Mouse (Mus musculus) embryonic facial prominence, embryonic 10.5 days (tissue): ENCODE results near the gene Gm11037. TPM values are rescaled to one million over a fixed set of nuclear protein-coding genes. Genes with fewer than 3 reads are reported as not detected.
A peak's percentile ranks its signal among the peaks of the same experiment; 100 is the strongest.

Experiments used
- DNase-seq: peaks from one replicate; pipeline ENCODE4 v3.0.0-alpha.2; 2017; ENCODE audit warnings: low spot score
- H3K27ac ChIP-seq: fragments of 300-500 bp; sonication (generic); replicated peaks from 2 replicates; pipeline ENCODE4 v1.5.1; 2016; ENCODE audit warnings: mild to moderate bottlenecking
- H3K27me3 ChIP-seq: fragments of 300-500 bp; sonication (generic); replicated peaks from 2 replicates; pipeline ENCODE4 v1.6.1; 2016; ENCODE audit warnings: low read depth, mild to moderate bottlenecking; ENCODE audit not compliant: poor library complexity, severe bottlenecking
- H3K36me3 ChIP-seq: fragments of 300-500 bp; sonication (generic); replicated peaks from 2 replicates; pipeline ENCODE4 v1.6.1; 2016; ENCODE audit warnings: mild to moderate bottlenecking, moderate library complexity
- H3K4me1 ChIP-seq: fragments of 300-500 bp; sonication (generic); 2 replicates; pipeline ENCODE4 v1.6.1; 2016
- H3K4me3 ChIP-seq: fragments of 300-500 bp; sonication (generic); 2 replicates; pipeline ENCODE4 v1.5.1; 2016; ENCODE audit warnings: mild to moderate bottlenecking, moderate library complexity
- H3K9me3 ChIP-seq: fragments of 300-500 bp; sonication (generic); 2 replicates; pipeline ENCODE4 v1.6.1; 2016; ENCODE audit warnings: mild to moderate bottlenecking
- WGBS: fragments of 180-500 bp; shearing (Covaris S2); methylation state at CpG from one replicate; pipeline ENCODE4 v1.1.7; 2016; 5-methylcytosine and 5-hydroxymethylcytosine counted together
- polyA plus RNA-seq: library from polyadenylated mRNA; unstranded; fragments of >200 nt; fragmentation: Nextera tagmentation; extraction: Ambion mirVana; gene quantifications from 2 replicates; pipeline ENCODE4 v1.2.1, GENCODE M21; 2016

The Gm11037 gene
- polyA plus RNA-seq, 1 experiment from 2014 or later, result not detected

GRCm38 (mm10) chr2:131176491-131176890 lies 43.2 kb downstream of the Gm11037 start:
- Histone ChIP-seq H3K27ac (no peak overlapping the region; the same call in 1 of the 2 replicates), H3K4me3 (peak overlapping the region; percentile 88; the same call in 1 of the 2 replicates), H3K4me1 (peaks cover 61% of the 10 kb centered on the region), H3K36me3 (peaks cover 31% of the 10 kb centered on the region), H3K9me3 (no peaks in the 10 kb centered on the region), H3K27me3 (peaks cover 31% of the 10 kb centered on the region)
- DNase-seq, result no peak
- WGBS, result 70% methylated on average over 5 of the region's 5 CpGs

DNA sequence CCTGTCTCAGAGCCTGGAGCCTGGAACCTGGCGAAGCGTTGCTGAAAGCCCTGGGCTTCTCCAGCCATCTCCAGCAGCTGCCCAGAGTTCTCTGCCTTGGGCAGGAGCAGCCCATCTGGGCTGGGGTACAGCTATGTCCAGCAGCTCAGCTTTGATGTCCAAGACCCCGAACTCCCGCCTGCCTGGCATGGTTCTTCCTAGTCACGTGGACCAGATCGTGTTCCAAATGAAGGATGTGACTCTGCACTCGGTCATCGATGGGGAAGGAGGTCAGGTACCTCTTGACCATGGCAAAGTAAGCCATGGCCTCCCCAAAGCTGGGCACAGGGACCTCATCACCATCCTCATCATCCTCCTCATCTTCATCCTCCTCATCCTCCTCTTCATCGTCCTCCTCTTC lies 44.6 kb downstream of the Gm11037 start:
- DNase-seq, result no peak
- Histone ChIP-seq H3K27ac (peak overlapping the region; percentile 19; the same call in 1 of the 2 replicates), H3K9me3 (no peaks in the 10 kb centered on the region), H3K4me3 (peak overlapping the region; percentile 88), H3K4me1 (peaks cover 54% of the 10 kb centered on the region), H3K27me3 (peaks cover 16% of the 10 kb centered on the region), H3K36me3 (peaks cover 31% of the 10 kb centered on the region)
- 90% methylated on average over 9 of the region's 9 CpGs for WGBS

DNA sequence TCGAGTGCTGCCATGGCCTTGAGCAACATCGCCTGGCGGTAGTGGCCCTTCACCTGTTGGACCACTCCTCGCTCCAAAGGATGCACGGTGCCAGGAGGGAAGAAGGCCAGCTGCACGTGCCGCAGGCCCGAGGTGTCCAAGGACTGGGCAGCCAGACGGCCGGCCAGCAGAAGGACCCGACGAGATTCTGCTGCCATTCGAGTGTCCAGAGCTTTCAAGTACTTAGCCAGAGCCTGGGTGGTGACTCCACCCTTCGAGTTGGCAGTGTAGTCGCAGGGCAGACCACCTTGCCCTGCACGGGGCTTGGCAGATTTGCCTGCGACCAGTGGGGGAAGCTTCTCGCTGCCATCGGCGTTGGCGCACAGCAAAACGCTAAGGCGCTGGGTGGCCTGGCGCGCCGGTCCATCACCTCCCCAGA lies 45.5 kb downstream of the Gm11037 start:
- Histone ChIP-seq H3K4me1 (peaks cover 54% of the 10 kb centered on the region), H3K9me3 (no peaks in the 10 kb centered on the region), H3K27ac (peak overlapping the region; percentile 92), H3K36me3 (peaks cover 31% of the 10 kb centered on the region), H3K27me3 (peaks cover 7% of the 10 kb centered on the region), H3K4me3 (peak overlapping the region; percentile 88)
- DNase-seq, result peak; percentile 54
- WGBS, result 38% methylated on average over 26 of the region's 26 CpGs

DNA sequence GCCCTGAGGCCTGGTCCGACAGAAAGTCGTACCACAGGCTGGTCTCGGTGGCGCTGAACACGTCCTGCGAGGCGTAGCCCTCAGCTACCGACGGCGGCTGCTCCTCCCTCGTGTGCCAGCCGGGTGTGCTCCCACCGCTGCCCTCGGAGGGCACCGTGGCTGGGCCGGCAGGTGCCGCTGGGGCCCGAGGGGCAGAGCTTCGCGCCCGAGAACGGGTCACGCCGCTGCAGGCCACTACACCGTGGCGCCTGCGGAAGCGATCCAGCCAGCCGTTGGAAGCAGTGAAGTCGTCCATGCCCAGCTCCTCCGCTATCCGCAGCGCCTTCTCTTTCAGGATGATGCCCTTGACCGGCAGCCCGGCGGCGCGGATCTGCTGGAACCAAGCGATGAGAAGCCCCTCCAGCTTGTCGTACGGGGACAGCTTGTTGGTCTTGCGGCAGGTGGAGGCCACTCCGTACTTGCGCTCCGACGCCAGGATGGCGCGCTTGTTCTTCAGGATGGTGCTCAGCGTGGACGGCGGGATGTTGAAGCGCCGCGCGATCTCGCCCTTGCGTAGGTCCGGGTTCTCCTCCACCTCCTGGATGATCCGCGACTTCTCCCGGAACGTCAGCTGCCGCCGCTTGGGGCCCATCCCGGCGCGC lies 46.1 kb downstream of the Gm11037 start:
- peak overlapping the region; percentile 92 for H3K27ac ChIP-seq
- peaks cover 50% of the 10 kb centered on the region for H3K4me1 ChIP-seq
- H3K36me3 ChIP-seq, result peaks cover 31% of the 10 kb centered on the region
- peaks cover 2% of the 10 kb centered on the region; the same call in 1 of the 2 replicates for H3K27me3 ChIP-seq
- peak; percentile 77 for DNase-seq
- WGBS, result 1% methylated on average over 67 of the region's 67 CpGs
- H3K4me3 ChIP-seq, result peak overlapping the region; percentile 88
- H3K9me3 ChIP-seq, result no peaks in the 10 kb centered on the region

DNA sequence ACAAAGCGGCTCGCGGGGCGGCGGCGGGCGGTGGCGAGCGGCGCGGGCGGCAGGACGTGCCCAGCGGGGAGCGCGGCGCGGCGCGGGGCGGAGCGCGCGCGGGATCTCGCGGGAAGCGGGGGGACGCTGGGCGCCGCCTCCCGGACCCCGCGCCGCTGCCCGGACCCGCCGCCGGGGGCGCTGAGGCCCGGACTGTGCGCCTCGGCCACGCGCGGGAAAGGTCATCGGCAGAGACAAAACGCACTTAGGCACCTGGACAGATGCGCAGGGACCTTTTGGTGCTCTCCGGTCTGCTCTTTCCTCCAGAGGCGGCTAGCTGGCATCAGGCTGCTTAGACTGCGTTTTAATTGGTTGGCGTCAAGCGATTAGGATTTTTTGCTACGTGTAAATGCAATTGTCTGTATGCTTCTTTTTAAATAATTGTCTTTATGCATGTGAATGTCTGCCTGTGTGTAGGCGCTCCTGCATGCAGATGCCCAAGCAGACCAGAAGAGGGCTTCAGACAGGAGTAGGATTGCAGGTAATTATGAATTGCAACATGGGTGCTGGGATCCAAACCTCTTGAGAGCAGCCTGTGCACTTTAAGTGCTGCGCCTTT lies 46.8 kb downstream of the Gm11037 start, which contains the start of gene Cenpb:
Gene Cenpb (minus strand): TSS at position 78 of the 598 bp plus-strand sequence.
- Histone ChIP-seq H3K27ac (peak within 1 kb of the TSS; percentile 92), H3K27me3 (no peaks in the 10 kb centered on the region), H3K4me3 (peak within 1 kb of the TSS; percentile 88), H3K4me1 (peaks cover 45% of the 10 kb centered on the region), H3K9me3 (no peaks in the 10 kb centered on the region), H3K36me3 (peaks cover 31% of the 10 kb centered on the region)
- DNase-seq, result peak; percentile 91
- 2% methylated on average over 57 of the region's 57 CpGs for WGBS

Other genes with a start within 250 kb of the Gm11037 start
- 30.3 and 32.2 TPM in 2 replicates for gene 4930402H24Rik, start 227.1 kb upstream of the Gm11037 start, polyA plus RNA-seq
- gene Atrn, start 227.0 kb upstream of the Gm11037 start, polyA plus RNA-seq, result 6.0 and 6.2 TPM in 2 replicates
- 5.6 and 7.2 TPM in 2 replicates for gene Gfra4, start 90.4 kb upstream of the Gm11037 start, polyA plus RNA-seq
- gene Adam33, start 69.7 kb upstream of the Gm11037 start, polyA plus RNA-seq, result 0.64 and 1.0 TPM in 2 replicates
- 0.06 and 0.16 TPM in 2 replicates for gene Siglec1, start 46.7 kb upstream of the Gm11037 start, polyA plus RNA-seq
- 9.7 and 14.1 TPM in 2 replicates for gene Hspa12b, start 6.2 kb upstream of the Gm11037 start, polyA plus RNA-seq
- 115 and 119 TPM in 2 replicates for gene 1700037H04Rik, start 26.6 kb downstream of the Gm11037 start, polyA plus RNA-seq
- 7.4 and 7.6 TPM in 2 replicates for gene Cenpb, start 46.6 kb downstream of the Gm11037 start, polyA plus RNA-seq
- gene Cdc25b, start 53.5 kb downstream of the Gm11037 start, polyA plus RNA-seq, result 50.0 and 52.6 TPM in 2 replicates
- 3.2 TPM in 2 replicates for gene Spef1, start 53.8 kb downstream of the Gm11037 start, polyA plus RNA-seq
- 23.3 and 25.3 TPM in 2 replicates for gene Ap5s1, start 73.6 kb downstream of the Gm11037 start, polyA plus RNA-seq
- gene Mavs, start 100.6 kb downstream of the Gm11037 start, polyA plus RNA-seq, result 19.4 and 20.4 TPM in 2 replicates
- gene Pank2, start 129.0 kb downstream of the Gm11037 start, polyA plus RNA-seq, result 44.2 and 44.6 TPM in 2 replicates
- gene Rnf24, start 219.4 kb downstream of the Gm11037 start, polyA plus RNA-seq, result 8.1 and 9.7 TPM in 2 replicates